Mouse (Mus musculus) activated CD4-positive, CD25-positive, alpha-beta regulatory T cell (primary cell): Measurements from ENCODE around the gene Phf11b. TPM values are rescaled to one million over a fixed set of nuclear protein-coding genes. Genes with fewer than 3 reads are reported as not detected.

Experiments used
- polyA plus RNA-seq, 2 experiments: library from polyadenylated mRNA; unstranded; fragments of 100-300 nt; shearing (Covaris generic); gene quantifications; one replicate each; pipeline ENCODE4 v1.2.1; 2017

The Phf11b gene
- 100 to 1,000 TPM; 167 to 245 TPM for polyA plus RNA-seq

DNA sequence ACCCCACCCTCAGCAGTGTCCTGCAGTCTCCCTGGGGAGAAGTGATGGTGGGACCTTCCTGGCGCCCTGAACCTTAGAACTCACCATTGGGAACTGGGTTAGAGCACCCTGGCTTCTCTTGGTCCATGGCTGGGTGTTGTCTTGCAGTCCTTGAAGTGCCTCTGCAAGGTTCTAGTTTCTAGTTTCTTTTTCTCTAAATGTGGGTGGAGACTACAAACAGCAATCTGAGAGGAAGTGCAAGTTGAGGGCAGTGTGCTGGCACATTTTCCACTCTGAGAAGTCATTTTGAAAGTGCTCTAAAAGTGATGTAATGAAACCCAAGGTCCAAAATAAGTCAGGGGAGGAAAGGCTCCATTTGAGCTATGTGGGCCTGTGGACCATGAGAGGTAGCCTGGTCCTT lies at the start of gene Phf11b:
Gene Phf11b, minus strand, starts transcription at position 163 of the 400 bp plus-strand sequence.

GRCm38 (mm10) chr14:59365244-59365644 lies 24.1 kb upstream of the Phf11b start, which contains the start of gene Phf11d:
Gene Phf11d (minus strand): TSS chr14:59365470.

DNA sequence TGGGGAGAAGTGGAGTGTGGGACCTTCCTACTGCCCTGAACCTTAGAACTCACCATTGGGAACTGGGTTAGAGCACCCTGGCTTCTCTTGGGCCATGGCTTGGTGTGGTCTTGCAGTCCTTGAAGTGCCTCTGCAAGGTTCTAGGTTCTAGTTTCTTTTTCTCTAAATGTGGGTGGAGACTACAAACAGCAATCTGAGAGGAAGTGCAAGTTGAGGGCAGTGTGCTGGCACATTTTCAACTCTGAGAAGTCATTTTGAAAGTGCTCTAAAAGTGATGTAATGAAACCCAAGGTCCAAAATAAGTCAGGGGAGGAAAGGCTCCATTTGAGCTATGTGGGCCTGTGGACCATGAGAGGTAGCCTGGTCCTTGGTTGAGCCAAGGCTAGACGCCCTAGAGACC lies 43.8 kb downstream of the Phf11b start, which contains the start of gene Phf11a:
Gene Phf11a, minus strand, starts transcription at position 132 of the 400 bp plus-strand sequence.

Other genes starting within 250 kb of the Phf11b start
- gene 1700129C05Rik, start 198.5 kb downstream of the Phf11b start, polyA plus RNA-seq = not detected
- gene Gm5142, start 162.6 kb downstream of the Phf11b start, polyA plus RNA-seq = not detected
- gene Rcbtb1, start 140.1 kb downstream of the Phf11b start, polyA plus RNA-seq = 10 to 100 TPM; 53.7 to 61.2 TPM
- gene Gm6904, start 81.1 kb downstream of the Phf11b start, polyA plus RNA-seq = 1 to 10 TPM; 7.9 to 9.1 TPM
- gene Phf11a, start 43.8 kb downstream of the Phf11b start, polyA plus RNA-seq = 10 to 100 TPM; 25.6 to 62.0 TPM
- 10 to 100 TPM; 15.3 to 17.1 TPM for gene Phf11d, start 24.1 kb upstream of the Phf11b start, polyA plus RNA-seq
- gene Phf11c, start 54.0 kb upstream of the Phf11b start, polyA plus RNA-seq = 10 to 100 TPM; 26.8 to 27.6 TPM
- gene Setdb2, start 99.5 kb upstream of the Phf11b start, polyA plus RNA-seq = 10 to 100 TPM; 19.4 to 21.0 TPM
- 10 to 100 TPM; 51.1 to 54.9 TPM for gene Cab39l, start 99.6 kb upstream of the Phf11b start, polyA plus RNA-seq